Mouse (Mus musculus): ENCODE measurements around the gene Atf7. TPM values are rescaled to one million over a fixed set of nuclear protein-coding genes. Genes with fewer than 3 reads are reported as not detected.

Gene Atf7
- total RNA-seq, 2 experiments from 2014 or later = 34.2 to 50.8 TPM

DNA sequence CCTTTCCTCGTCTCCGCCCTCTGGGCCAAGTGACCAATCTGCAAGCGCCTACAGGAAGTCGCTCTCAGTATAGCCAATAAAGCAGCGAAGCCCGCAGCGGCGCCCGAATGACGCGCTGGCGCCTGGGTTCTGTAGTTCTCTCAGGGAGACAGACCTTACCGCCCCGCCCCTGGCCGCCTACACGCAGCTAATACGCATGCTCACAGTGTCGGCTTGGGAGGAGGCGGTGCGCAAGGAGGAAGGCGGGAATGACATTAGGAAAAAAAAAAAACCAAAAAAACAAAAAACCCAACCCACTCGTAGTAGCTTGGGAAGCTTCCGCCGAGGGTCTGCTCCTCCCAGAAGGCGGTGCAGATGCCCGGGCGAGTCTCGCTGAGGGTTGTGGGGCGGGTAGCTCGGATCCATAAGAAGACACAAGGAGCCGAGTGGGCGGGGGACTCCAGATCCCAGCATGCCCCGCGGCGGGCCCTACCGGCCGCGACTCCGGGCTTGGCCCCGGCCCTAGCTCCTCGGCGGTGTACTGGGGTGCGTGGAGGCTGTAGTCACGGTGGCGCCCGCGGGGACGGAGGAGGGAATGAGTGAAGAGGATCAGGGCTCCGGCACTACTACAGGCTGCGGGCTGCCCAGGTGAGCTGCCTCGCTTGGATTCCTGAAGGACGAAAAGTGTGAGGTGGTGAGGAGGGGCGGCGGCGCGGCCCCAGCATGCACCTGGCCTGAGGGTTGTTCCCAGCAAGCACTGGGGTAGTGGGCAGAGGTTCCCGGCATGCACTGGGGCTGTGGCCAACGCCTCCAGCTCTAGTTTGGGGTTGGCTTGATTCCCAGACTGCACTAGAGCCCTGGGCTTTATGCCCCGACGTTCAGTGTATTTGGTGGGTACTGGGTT is 107.0 kb downstream of the Atf7 start, which contains the start of gene Tarbp2:
TSS of gene Tarbp2 (plus strand) at position 217 of the 883 bp plus-strand sequence.
- DNase-seq (ENCODE audit: extremely low spot score in 1 of 2, low spot score in 1 of 2) = peak; percentile 94 to 99

DNA sequence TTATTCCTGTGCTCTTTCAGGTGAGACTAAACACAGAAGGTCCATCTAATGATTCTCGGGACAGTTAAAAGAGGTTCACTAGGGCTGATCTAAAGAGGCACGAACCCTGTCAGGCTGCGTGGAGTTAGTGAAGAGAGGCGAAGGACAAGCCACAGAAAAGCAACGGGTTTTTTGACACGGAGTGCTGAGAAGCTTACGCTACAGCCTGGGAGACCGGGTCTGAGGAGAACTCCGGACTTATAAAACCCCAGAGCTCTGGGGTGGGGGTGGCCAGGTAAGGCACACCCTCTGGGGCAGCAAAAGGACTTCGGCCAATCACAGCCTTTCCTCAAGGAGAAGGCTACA is 107.7 kb downstream of the Atf7 start:
- no peak for DNase-seq (ENCODE audit: extremely low spot score in 1 of 2, low spot score in 1 of 2)

DNA sequence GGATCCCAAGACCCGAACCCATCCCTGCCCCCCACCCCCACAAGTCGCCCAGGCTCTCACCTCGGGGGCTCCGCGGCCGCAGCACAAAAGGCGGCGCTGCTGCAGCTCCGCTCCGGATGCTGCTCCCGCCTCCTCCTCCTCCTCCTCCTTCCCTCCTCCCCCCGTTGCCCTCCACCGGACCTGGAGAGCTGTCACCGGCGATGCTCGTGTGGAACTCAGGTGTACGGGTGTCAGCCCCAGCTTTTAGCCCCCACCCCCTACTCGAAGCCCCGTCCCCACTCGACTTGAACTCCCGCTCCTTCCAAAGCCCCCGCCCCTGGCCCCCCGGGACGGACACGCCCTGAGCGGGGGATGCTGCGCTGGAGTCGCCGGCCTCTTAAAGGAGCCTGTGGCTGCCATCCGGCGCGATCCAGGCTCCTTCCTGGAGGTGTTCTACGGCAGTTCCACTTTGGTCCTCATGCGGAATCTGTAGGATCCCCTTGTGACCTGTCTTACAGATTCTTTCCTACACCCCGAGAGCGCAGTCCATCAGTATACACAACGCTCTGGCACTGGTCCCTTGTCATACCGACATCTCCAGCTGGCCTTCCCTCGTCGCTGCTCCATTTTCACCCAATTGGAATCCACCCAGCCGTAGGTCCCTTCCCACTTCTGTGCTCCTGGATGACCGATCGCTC is 108.4 kb downstream of the Atf7 start, which contains the start of gene Map3k12:
TSS of gene Map3k12 (minus strand) at position 337 of the 677 bp plus-strand sequence.
- peak; percentile 61 to 76 for DNase-seq (ENCODE audit: extremely low spot score in 1 of 2, low spot score in 1 of 2)

DNA sequence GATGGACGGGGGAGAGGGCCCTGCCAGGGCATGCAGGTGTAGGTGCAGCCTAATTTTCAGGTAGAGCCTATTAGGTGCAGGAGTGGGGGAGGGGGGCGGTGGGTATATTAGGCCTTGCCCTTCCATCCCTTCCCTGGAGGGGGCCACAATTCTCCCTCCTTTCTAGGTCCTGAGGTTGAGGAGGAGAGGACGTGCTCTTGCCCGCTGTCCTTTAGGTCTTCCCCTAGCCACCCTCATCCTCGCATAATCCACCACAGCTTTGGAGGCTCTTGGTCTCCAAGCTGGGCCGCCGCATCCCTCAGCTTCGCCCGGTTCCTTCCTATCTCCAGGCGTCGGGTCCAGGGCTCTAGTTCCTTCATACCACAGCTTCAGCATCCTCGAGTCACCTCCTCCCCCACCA is 109.0 kb downstream of the Atf7 start:
- no peak for DNase-seq (ENCODE audit: extremely low spot score in 1 of 2, low spot score in 1 of 2)

DNA sequence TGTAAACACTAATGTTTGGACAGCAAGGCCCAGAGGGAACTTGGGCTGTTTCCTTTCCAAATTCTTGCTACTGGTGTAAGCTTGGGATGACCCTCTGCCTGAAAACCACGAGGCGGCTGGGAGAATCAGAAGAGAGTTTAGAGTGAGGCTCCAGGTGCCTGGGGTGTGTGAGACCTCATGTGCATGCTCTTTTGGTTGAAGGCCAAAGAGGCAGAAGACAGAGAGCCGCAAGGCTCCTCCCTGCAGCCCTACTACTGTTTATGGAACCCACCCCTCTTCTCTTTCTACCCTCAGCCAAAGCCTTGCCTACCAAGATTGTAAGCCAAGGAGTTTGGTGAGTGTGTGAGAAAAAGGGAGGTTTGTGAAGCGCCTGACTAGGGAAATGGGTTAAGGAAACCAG is 109.5 kb downstream of the Atf7 start:
- DNase-seq (ENCODE audit: extremely low spot score in 1 of 2, low spot score in 1 of 2) = no peak

DNA sequence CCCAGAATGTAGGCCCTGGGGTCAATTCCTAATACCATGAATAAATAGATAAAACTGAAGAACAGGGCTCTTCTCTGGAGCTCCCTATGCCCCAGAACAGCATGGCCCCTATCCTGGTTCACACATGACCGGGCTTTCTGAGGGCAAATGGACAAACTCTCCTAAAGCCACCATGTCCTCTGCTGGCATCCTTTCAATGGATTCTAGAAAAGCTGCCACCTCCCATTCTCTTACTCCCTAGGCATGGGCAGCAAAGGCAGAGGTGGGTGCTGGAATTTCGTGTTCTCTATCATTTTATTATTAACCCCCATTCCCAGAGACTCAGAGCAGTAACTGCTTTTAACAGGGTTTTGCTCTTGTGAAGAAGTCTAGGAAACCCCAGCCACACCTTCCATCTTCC is 110.0 kb downstream of the Atf7 start:
- DNase-seq (ENCODE audit: extremely low spot score in 1 of 2, low spot score in 1 of 2) = no peak

DNA sequence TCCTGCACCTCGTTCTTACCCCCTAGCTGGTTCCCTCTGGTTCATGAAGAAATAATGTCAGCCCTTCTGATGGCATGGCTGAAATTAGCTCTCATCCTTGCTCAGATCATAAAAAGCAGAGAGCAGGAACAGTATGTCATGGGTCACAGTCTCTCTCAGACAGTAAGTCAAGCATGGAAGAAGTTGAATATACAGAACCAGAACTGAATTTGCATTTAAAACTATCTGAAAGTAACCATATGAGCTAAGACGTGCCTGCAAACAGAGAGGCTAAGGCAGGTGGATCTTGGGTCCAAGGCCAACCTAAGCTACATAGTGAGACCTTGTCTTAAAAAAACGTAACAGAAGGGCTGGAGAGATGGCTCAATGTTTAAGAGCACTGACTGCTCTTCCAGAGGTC is 112.3 kb downstream of the Atf7 start:
- DNase-seq (ENCODE audit: extremely low spot score in 1 of 2, low spot score in 1 of 2) = no peak

DNA sequence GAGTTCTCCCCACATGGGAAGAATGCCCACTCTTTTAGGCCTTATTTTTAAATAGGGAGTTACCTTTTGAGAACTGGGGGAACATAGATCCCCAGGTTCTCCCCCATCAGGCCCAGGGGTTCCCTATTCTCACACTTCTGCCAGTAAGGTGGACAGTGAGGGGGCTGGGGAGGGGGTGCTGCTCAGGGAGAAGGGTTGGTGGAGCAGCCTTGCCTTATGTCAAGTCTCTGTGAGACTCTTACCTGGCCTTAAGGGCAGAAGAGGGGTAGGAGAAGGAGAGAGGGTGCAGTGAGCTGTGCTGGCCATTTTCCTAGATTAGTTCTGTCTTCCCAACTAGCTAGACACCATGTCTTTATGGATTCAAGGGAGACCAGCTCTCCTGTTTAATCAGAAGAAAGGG is 112.8 kb downstream of the Atf7 start:
- DNase-seq (ENCODE audit: extremely low spot score in 1 of 2, low spot score in 1 of 2) = no peak

DNA sequence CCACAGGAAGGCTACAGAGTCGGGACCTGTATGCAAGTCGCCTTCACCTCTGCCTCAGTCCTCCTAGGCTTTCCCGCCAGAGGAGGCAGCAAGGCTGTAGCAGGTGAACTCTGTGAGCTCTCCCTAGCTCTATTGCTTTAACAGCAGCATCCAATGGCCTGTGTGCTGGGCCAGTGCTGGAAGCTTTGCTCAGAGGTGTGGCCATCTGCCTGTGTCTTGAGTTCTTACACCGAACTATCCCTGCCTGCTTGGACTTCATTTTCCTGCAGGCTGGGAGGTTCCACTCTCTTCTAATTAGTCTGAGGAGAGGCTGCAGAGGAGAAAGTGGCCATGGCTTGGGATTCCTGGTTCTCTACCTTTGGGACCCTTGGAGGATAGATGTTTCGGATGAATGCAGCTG is 113.3 kb downstream of the Atf7 start:
- no peak for DNase-seq (ENCODE audit: extremely low spot score in 1 of 2, low spot score in 1 of 2)

DNA sequence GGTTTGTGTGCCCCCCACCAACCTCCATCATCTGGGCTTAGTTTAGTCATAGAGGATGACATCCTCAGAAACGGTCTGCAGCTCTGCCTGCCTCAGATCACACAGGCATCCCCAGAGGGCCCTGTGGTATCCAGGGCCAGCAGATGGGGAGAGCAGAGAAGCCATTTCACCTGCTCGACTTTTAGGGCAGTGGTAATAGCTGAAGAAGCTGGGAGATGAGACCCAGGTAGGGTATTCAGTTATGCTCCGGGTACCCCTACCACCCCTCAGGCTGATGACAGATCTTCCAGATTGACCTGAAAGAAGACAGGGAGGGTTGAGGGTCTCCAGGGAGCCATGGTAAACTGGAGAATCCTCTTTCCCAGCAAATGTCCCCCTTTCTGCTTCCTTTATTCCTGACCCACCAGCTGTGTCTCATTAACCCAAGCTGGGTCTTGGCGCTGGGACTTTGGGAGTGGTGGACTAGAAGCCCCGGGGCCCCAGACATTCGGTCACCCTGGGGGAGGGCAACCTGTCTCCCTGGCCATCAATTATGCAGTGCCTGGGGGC is 113.9 kb downstream of the Atf7 start:
- DNase-seq (ENCODE audit: extremely low spot score in 1 of 2, low spot score in 1 of 2) = no peak

DNA sequence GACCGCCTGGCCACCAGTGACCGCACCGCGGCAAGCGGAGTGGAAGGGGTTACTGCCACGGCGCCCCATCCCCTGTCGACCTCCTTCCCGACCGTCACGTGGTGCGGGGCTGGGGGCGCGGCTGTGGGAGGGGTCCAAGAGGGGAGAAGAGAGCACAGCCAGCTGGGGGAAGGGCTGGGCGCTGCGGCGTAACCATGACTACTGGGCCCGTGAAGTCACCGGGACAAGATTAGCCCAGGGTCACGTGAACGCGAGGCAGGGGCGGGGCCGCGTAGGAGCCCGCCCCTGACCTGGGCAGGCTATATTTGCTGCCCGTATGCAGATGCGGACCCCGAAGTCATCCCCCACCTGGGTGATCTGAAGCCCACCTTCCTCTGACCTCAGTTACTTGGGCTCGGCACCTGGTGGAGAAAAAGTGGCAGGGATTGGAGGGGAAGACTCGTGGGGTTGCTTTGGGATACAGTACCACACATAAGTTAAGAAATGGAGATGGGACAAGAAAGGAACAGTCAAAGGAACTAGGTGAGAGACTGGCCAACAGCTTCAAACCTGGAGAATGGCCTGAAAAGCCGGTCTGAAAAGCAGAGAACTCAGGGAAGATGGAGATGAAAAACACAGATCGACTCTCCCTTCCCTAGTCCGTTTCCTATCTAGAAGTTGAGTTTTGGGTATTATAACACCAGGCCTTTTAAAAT is 114.5 kb downstream of the Atf7 start:
- peak; percentile 73 to 74 for DNase-seq (ENCODE audit: extremely low spot score in 1 of 2, low spot score in 1 of 2)

DNA sequence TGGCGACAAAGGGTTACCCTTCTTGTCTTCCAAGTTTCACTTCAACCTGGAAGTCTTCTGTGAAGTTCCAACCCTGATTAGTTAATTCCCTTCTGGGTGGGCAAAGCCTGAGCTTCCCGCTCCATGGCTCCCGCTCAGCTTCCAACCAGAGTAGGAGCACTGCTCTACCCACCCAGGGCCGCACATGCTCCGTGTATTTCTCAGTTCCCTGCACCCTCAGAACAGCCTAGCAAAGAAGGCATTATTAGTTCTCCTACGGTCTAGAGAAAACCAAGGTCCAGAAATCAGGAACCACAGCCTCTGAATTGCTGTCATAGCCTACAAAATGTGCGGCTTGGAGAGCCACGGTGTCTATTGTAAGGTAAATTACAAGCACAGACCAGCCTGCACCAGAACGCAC is 115.2 kb downstream of the Atf7 start:
- DNase-seq (ENCODE audit: extremely low spot score in 1 of 2, low spot score in 1 of 2) = no peak

DNA sequence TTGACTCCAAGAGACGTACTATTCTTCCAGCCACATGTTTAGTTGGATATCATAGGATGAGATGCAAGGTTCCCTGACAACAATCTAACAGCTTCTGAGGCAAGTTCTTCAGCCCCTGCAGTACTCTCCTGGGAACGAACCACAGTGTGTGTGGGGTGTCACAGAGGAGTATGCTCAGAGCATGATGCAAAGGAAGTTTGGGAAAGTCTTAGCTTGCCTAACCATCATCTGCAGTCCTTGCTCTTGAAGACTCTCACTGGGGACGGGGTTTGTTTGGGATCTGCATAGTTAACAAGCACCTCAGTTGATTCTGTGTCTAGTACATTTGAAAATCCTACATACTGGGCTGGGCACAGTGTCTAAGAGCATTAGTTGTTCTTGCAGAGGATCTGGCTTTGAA is 116.9 kb downstream of the Atf7 start:
- DNase-seq (ENCODE audit: extremely low spot score in 1 of 2, low spot score in 1 of 2) = peak in 1 of 2 experiments; percentile 4

DNA sequence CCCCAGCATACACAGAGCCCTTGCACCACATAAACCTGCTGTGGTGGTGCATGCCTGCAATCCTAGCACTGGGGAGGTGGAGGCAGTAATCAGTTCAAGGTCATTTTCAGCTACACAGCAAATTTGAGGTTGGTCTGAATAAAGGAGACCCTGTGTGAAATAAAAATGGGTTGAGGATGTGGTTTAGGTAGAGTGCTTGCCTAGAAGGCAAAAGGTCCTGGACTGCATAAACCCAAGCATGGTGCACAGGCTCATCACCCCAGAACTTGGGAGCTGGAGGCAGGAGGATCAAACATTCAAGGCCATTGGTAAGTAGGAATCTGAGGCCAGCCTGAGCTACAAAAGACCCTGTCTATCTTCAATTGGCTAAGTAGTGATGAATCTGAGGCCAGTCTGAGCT is 117.7 kb downstream of the Atf7 start:
- peak in 1 of 2 experiments; percentile 4 for DNase-seq (ENCODE audit: extremely low spot score in 1 of 2, low spot score in 1 of 2)

DNA sequence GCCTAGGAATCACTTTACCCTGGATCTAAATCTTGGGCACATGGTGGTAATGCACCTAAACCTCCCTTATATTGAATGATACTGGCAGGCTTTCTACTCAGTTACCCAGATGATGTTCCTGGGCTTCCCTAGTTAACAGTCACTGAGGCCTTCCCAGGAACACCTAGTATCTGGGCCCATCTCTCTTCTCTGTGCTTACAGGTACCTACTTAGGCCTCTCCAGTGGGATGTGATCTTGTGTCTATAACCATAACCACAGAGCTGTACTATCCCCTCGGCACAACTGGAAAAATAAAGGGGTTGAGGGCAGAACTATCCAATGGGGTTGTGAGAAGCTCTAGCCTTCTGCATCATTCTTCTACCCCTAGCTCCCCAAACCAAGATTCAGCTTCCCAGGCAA is 118.4 kb downstream of the Atf7 start:
- DNase-seq (ENCODE audit: extremely low spot score in 1 of 2, low spot score in 1 of 2) = no peak

DNA sequence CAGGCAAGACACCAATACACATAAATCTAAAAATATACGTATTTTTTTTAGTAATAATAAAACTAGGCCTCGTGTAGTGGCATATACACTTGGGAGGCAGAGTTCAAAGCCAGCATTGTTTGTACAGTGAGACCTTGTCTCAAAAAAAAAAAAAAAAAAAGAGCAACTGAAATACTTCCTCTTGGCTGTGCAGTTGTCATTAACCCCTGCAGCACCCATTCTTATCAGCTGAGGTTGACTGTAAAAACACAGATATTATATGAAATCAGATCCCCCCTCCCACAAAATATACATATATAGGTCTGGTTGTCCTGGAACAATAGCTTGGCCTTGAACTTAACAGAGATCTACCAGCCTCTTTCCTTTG is 118.8 kb downstream of the Atf7 start:
- DNase-seq (ENCODE audit: extremely low spot score in 1 of 2, low spot score in 1 of 2) = no peak

DNA sequence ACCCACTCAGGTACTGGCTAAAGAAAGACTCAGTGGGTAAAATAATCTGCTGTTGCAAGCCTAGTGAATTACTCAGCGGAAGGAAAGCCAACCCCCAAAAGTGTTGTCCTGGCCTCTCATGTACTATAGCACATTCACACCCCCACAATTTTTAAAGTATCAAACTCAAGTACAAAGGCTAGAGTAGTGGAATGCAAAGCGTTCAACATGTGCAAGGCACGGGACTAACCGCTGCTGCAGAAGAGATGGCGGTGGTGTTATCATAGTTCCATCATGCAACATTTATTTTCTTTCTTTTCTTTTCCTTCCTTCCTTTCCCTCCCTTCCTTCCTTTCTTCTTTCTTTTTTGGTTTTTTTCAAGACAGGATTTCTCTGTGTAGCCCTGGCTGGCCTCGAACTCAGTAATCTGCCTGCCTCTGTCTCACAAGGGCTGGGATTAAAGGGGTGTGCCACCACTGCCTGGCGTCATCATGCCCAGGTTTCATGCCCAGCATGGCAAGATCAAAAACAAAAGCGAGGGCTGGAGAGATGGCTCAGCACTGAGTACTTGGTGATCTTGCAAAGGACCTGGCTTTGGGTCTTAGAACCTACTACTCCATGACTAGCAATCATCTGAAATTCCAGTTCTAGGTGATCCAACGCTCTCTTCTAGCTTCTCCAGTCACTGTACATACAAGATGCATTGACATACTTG is 119.3 kb downstream of the Atf7 start:
- no peak for DNase-seq (ENCODE audit: extremely low spot score in 1 of 2, low spot score in 1 of 2)

DNA sequence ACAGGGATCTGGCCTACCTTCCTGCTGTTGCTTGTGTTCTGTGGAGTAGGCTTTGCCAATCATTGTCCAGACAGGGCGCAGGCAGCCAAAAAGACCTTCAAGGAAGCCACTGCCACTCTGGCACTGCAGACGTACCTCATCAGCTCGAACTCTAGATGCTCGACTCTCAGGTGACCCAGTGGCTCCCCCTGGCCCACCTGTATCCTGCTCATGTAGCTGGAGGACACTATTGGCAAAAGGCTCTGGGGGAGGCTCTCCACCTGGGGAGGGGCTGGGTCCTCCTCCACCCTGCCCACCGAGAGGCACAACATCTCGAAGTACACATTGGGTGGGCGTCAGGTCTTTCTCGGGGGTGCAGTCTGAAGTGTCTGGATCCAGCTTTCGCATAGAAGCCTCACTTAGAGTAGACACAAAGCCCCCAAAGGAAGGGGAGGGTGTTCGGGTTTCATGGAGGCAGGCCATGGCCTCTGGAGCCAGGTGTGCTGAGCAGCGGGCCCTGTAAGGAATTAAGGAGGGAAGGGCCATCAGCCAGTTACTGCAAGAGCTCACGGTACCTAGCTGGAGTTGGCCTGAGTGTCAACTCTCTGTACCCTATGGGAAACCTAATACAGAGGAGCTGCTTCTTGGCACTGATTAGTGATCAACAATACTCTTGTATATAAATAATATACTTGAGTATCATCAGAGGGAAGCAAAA is 120.0 kb downstream of the Atf7 start:
- DNase-seq (ENCODE audit: extremely low spot score in 1 of 2, low spot score in 1 of 2) = no peak

DNA sequence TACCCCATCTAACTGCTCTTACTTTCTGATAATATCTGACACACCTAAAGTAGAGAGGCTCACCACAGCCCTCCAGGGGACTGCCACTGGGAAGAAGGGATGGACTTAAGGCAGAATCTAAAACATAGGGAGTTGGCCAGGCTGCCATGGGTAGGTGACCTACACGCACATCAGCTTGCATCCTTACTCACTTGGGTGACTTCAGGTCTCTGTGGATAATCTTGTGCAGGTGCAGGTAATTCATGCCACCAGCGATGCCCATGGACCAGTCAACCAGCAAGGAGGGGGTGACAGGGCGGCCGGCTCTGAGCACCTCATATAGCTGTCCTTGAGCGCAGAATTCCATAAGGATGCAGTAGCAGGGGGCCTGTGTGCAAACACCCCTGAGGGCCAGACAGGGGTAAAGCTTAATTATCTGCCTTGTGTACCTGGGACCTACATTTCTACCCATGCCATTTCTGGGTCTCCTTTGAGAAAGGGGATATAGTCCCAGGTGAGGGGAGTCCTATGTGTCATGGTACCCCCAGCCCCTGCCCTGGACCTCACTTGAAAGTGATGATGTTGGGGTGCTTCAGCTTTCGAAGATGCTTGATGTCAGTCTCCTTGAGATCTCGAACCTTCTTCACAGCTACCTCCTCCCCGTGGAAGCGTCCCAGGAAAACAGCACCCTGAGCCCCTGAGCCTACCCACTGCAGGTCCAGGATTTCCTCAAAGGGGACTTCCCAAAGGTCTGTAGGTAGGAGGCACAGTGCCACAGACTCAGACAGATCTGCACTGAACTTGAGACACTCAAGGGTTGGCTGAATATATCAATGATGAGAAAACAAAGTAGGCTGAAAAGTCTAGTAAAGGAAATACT is 121.1 kb downstream of the Atf7 start:
- DNase-seq (ENCODE audit: extremely low spot score in 1 of 2, low spot score in 1 of 2) = no peak
